Mouse (Mus musculus): ENCODE measurements around the gene BC107364. TPM values are rescaled to one million over a fixed set of nuclear protein-coding genes. Genes with fewer than 3 reads are reported as not detected.
"Not testable (repeated sequence)": the region's sequence is repeated elsewhere in the genome, so short reads cannot be mapped to it uniquely, and the experiment has no call there.

The BC107364 gene
- polyA plus RNA-seq, 1 experiment: 0.29 TPM

DNA sequence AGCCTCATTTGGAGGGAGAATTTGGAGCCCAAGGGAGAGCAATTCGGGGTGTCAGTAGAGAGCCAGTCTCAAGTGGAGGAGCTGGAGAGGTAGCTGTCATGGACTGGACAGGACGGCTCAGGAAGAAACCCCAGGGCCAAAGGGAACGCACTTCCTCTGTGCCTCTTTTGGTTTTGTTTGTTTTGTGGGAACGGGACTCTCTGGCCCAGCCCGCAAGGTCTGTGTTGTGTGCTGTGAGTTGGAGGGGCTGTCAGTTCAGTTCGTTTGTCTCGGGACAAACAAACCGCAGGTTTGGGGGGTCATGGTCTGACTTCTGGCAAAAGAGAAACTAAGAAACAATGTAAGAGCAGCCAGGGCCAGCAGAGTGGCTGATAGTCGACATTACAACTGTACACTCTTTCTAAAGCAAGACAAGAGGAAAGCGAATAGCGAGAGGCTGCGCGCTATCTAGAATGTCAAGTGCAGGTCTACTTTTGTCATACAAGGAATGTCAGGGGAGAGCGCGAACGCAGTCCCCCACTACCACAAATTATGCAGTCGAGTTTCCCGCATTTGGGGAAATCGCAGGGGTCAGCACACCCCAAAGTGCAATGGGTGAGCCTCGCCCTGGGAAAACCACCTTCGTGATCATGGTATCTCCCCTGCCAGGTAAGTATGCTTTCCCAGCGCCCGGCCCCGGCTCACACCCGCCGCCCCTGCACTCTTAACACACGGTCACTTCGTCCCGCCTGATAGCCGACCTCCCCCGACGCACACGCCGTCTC is 34.1 kb upstream of the BC107364 start:
- not testable (repeated sequence) for DNase-seq (ENCODE audit: low spot score)

- DNase-seq (ENCODE audit: low spot score): no peak
Observed at GRCm38 (mm10) chr3:96485361-96485760, 33.3 kb upstream of the BC107364 start.

DNA sequence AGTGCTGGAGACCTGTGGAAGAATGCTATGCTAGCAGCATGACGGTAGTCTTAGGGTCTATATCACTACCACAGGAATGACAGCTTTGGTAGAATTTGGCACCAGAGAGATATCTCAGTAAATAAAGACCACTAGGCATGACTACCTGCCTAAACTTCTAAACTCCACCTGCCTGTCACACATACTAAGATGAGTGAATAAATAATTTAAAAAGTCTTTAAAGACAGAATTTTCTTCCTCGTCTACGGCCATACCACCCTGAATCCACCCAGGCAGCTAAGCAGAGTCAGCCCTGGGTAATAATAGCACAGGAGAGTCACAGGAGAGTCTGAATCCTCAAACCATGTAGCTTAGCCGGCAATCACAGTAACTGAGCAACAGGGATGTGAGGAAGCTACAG is 32.8 kb upstream of the BC107364 start:
- no peak for DNase-seq (ENCODE audit: low spot score)

DNA sequence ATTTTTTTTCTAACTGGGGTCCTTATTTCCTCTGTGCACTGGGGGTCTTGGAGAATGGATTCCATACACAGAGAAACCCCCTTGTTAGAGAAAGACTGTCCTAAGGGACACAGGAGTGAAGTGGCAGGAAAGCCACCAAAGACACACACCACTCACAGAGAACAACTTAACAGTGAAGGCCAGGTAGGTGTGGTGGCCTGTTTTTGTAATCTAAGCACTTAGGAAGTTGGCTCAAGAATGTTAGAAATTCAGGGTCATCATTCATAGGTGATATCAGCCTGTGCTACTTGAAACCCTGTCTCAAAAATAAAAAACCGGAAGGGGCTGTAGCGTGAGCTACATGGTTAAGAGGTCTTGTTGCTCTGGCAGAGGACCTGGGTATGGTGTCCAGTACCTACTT is 31.8 kb upstream of the BC107364 start:
- DNase-seq (ENCODE audit: low spot score): no peak

DNA sequence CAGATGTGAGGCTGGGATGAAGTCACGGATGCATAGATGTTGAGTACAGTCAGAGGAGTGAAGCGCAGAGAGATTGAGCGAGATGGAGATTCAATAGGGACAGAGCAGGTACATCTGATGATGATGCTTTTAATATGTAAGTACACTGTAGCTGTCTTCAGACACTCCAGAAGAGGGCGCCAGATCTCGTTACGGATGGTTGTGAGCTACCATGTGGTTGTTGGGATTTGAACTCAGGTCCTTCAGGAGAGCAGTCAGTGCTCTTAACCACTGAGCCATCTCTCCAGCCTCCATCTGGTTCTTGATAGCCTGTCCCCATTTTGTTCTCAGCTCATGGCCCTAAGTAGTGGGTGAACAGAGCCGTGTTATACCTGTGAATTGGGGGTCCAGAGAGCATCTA is 30.9 kb upstream of the BC107364 start:
- not testable (repeated sequence) for DNase-seq (ENCODE audit: low spot score)

DNA sequence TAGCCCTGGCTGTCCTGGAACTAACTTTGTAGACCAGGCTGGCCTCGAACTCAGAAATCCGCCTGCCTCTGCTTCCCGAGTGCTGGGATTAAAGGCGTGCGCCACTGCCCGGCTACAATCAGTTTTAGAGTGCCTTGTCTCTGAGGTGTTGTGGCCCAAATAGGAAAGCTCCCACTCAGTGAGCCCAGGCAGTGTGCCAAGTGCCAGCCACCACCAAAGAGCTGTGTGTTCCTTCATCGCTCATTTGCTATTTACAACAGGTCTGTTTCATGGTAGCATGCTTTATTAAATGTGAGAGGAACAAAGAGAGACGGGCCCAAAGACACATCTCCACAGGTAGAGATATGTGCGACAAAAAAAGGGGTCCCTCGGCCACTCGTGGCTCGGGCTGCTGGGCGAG is 30.3 kb upstream of the BC107364 start:
- DNase-seq (ENCODE audit: low spot score): no peak

- DNase-seq (ENCODE audit: low spot score): no peak
Observed at GRCm38 (mm10) chr3:96481856-96482255, 29.8 kb upstream of the BC107364 start.

- no peak for DNase-seq (ENCODE audit: low spot score)
Observed at GRCm38 (mm10) chr3:96480684-96481270, 28.7 kb upstream of the BC107364 start.

DNA sequence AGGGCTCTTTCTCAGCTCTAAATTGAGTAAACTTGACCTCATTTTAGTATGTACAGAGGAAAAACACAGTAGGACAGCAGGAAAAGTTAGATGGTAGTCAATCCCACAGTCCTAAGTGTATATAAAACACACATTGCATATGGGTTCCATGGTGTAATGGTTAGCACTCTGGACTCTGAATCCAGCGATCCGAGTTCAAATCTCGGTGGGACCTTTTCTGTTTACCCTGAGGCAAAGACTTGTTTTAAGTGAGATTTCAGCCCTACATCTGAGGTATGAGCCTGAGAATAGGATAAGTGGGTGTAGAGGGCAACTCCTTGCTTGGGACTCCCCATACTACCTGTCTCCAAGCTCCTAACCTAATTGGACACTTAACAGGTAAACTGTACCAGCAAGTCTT is 27.1 kb upstream of the BC107364 start:
- DNase-seq (ENCODE audit: low spot score): no peak

- DNase-seq (ENCODE audit: low spot score): no peak
Observed at GRCm38 (mm10) chr3:96477558-96477957, 25.5 kb upstream of the BC107364 start.

DNA sequence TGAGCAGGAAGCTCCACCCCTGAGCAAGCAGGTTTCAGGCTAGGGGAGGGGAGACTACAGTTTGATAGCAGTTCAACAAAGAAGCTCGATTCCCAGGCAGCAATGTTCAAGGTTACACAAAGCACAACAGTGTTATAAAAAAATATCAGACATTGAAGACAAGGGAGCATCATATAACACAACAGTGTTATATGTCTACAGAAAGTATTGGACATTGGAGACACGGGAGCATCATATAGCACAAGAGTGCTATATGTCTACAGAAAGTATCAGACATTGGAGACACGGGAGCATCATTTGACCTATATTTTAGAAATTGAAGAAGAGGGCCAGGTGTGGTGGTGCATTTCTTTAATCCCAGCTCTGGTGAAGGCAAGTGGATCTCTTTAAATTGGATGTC is 25.0 kb upstream of the BC107364 start:
- no peak for DNase-seq (ENCODE audit: low spot score)

DNA sequence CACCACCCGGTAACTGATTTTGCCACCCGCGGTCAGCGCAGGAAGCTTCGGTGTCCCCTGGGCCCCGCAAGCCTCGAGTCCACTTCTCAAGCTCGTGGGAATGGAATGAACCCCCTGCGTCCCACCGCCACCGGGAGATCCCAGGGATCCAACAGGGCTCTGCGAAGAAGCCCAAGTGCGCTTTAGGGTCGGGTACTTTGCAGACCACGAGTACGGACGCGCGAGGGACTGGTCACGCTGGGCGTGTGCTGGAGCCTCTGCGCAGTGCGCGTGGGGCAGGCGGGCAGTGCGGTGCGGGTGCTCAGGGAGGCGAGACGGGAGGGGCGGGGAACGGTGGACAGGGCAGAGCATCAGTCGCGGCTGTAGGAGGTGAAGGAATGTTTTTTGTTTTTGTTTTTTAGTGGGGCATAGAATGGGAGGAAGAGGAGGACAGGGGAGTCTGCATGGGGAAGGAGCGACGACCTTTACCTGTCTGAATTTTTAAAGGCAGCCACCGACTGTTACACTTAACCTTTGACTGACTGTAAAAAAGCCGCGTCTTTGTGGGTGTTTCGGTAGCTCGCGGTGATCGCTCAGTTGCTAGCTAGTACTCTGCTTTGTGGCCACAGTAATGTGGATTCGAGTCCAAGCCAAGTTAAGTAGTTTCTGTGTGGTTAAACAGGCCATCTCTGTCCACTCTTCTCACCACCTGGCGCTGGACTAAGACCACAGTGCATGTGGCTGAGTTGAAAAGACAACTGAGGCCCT is 23.0 kb upstream of the BC107364 start:
- no peak for DNase-seq (ENCODE audit: low spot score)

GRCm38 (mm10) chr3:96473556-96473955 is 21.4 kb upstream of the BC107364 start:
- DNase-seq (ENCODE audit: low spot score): not testable (repeated sequence)

DNA sequence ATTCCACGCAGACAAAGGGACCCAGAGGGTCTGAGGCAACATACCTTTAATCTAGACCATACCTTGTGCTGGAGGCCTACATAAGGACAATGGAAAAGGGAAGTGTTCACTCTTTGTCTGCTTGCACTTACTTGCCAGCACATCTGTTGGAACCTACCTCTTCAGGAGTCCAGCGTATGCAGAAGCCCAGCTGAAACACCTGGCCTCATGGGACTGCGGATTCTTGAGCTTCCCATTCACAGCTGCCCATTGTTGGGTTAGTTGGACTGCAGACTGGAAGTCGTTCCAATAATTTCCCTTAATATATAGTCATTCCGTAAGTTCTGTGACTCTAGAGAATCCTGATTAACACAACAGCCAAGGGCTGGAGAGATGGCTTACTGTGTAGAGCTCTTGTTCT is 20.0 kb upstream of the BC107364 start:
- no peak for DNase-seq (ENCODE audit: low spot score)

DNA sequence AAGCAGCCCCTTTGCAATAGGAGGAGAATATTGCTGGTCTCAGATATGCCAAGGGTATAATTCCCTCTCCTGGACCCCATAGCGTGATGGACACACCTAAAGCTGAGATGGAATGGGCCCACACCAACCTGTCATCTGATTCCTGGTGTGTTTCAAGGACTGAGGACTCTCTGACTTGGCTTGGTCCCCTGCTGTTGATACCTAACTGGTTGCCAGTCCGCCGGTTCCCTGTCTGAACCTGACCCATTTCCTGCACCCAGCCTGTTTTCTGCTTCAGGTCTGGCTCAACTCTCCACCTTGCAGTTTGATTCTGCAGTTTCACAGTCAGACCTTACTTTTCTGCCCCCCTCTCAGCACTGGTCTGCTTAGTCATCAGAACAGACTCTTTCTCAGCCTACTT is 17.5 kb upstream of the BC107364 start:
- DNase-seq (ENCODE audit: low spot score): no peak

DNA sequence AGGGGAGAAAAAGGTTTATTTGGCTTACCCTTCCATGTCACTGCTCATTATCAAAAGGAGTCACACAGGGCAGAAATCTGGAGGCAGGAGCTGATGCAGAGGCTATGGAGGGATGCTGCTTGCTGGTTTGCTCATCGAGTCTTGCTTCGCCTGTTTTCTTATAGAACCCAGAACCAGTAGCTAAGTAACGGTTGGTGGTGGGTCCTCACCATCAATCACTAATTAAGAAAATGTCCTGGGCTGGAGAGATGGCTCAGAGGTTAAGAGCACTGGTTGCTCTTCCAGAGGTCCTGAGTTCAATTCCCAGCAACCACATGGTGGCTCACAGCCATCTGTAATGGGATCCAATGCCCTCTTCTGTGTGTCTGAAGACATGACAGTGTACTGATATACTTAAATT is 16.2 kb upstream of the BC107364 start:
- not testable (repeated sequence) for DNase-seq (ENCODE audit: low spot score)

DNA sequence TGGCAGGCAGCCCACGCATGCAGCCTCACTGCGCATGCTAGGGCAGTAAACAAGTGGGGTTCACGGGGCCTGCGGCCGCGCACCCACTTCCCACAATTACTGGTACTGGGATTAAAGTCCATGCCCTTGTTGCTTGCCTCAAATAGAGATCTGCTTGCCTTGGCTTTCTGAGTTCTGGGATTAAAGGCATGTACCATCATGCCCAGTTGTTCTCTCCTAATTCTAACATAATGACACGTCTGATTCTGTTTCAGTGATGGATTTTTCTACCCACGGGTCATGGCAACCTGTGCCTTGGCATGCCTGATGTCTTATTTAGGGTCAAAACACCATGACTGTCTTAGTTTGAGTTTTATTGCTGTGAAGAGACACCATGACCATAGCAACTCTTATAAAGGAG is 15.5 kb upstream of the BC107364 start:
- DNase-seq (ENCODE audit: low spot score): no peak

- DNase-seq (ENCODE audit: low spot score): no peak
Observed at GRCm38 (mm10) chr3:96463891-96464290, 11.8 kb upstream of the BC107364 start.

DNA sequence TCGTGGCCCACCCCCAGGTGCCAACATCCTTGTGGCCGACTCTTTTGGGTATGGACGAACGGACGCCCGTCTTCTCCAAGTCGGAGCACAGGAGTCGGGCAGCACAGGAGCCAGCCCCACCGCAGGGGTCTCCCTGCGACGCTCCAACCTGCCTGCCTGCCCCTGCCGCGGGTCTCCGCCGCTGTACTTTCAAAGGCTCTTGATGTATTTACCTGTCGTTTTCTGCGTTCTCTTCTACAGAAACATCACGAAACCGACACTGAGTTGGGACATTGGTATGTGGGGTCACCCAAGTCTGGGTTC is 8.4 kb upstream of the BC107364 start:
- DNase-seq (ENCODE audit: low spot score): not testable (repeated sequence)

DNA sequence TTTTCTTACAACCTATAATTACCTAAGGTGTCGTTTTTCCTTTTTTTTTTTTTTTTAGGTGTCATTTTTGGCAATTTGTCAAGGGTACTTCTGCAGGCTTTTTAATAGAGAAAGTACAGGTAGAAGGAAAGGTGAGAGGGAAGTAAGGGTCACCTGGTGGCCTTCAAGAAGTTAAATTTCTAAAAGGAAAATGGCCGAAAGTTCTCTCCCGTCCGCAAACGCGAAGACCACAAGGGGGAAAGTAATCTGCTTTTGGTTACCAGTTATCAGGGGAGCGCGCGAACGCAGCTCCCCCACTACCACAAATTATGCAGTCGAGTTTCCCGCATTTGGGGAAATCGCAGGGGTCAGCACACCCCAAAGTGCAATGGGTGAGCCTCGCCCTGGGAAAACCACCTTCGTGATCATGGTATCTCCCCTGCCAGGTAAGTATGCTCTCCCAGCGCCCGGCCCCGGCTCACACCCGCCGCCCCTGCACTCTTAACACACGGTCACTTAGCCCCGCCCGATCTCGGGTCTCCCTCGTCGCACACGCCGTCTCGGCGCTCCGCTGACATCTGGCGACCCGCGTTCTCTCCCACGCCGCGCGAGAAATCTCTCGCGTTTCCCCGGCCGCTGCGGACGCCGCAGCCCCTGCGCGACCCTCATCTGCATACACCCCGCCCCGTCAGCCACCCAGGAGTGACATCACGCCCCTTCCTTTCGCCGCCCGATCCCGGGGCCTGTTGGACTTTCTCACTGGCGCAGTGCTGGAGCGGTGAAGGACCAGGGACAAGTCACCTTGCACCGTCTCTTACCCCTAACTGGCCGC is 7.9 kb upstream of the BC107364 start:
- not testable (repeated sequence) for DNase-seq (ENCODE audit: low spot score)

GRCm38 (mm10) chr3:96458886-96459439 is 6.9 kb upstream of the BC107364 start:
- not testable (repeated sequence) for DNase-seq (ENCODE audit: low spot score)

DNA sequence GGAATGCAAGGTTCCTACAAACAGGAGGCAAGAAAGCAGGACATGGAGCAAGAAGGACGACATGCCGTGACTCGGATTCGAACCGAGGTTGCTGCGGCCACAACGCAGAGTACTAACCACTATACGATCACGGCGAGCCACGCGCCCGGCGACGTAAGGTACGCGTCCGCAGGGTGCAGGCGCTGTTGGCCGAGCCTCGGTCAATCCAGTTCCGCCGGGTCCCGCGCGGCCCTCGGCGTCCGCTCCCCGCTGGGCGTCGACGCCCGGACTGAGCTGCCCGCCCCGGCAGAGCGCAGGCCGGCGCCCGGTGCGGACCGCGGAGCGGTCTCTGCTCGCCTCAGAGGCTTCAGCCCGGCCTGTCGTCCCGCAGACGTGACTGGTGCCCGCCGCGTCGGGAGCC is 5.9 kb upstream of the BC107364 start:
- not testable (repeated sequence) for DNase-seq (ENCODE audit: low spot score)
